Mouse (Mus musculus) thymus, adult 2 months (tissue): ENCODE data around the gene Ldlrad3. TPM values are rescaled to one million over a fixed set of nuclear protein-coding genes. Genes with fewer than 3 reads are reported as not detected.

Source experiments
- DNase-seq: peaks from one replicate; pipeline ENCODE4 v3.0.0; 2021
- H3K27ac ChIP-seq: fragments of 200-500 bp; 2 replicates; pipeline ENCODE4 v1.5.1; 2012; ENCODE audit warnings: low read length, control low read depth; ENCODE audit not compliant: control insufficient read depth, insufficient read depth
- H3K27me3 ChIP-seq: fragments of 200-500 bp; 2 replicates; pipeline ENCODE4 v1.6.1; 2012; ENCODE audit warnings: mild to moderate bottlenecking, low read length, moderate library complexity, mixed read lengths; ENCODE audit not compliant: control insufficient read depth, insufficient read depth
- H3K36me3 ChIP-seq: fragments of 200-500 bp; 2 replicates; pipeline ENCODE4 v1.6.1; 2012; ENCODE audit warnings: mild to moderate bottlenecking, low read length, moderate library complexity; ENCODE audit not compliant: control insufficient read depth, insufficient read depth
- H3K4me1 ChIP-seq: fragments of 200-500 bp; replicated peaks from 2 replicates; pipeline ENCODE4 v1.6.1; 2012; ENCODE audit warnings: low read length; ENCODE audit not compliant: control insufficient read depth, insufficient read depth
- H3K4me3 ChIP-seq: fragments of 200-500 bp; 2 replicates; pipeline ENCODE4 v1.5.1; 2012; ENCODE audit warnings: mild to moderate bottlenecking, low read length, control low read depth, moderate library complexity; ENCODE audit not compliant: control insufficient read depth, insufficient read depth
- CTCF ChIP-seq: fragments of 200-500 bp; IDR thresholded peaks from 2 replicates; pipeline ENCODE4 v1.5.1; 2012; ENCODE audit warnings: mild to moderate bottlenecking, control low read depth, low read length, moderate library complexity, borderline replicate concordance; ENCODE audit not compliant: control insufficient read depth, poor library complexity, insufficient read depth; ENCODE audit errors: extremely low read depth
- POLR2A ChIP-seq: fragments of 200-500 bp; IDR thresholded peaks from 2 replicates; pipeline ENCODE4 v1.6.1; 2012; ENCODE audit warnings: mild to moderate bottlenecking, low read length, control low read depth, moderate library complexity; ENCODE audit not compliant: control insufficient read depth, poor library complexity, insufficient read depth; ENCODE audit errors: extremely low read depth
- WGBS: fragments of 180-500 bp; shearing (Covaris S2); methylation state at CpG from one replicate; pipeline ENCODE4 v1.1.7; 2018; 5-methylcytosine and 5-hydroxymethylcytosine counted together
- polyA plus RNA-seq: library from polyadenylated mRNA; depleted of rRNA; stranded (reverse); fragments of >200 nt; gene quantifications from 2 replicates; pipeline ENCODE4 v1.2.3, GENCODE M21; 2012; rRNA removed

The Ldlrad3 gene
- polyA plus RNA-seq, 1 experiment = 12.9 TPM

- no peak for DNase-seq
- TF ChIP-seq CTCF (no peak), POLR2A (no peak)
- no peak overlapping the region for H3K27ac ChIP-seq
- H3K36me3 ChIP-seq = no peaks in the 10 kb centered on the region
- WGBS = 96% methylated on average over 10 of the region's 10 CpGs
- H3K4me3 ChIP-seq = no peak overlapping the region
- no peaks in the 10 kb centered on the region for H3K27me3 ChIP-seq
- peaks cover 16% of the 10 kb centered on the region for H3K4me1 ChIP-seq
These were observed 278.7 kb downstream of the Ldlrad3 start for GRCm38 (mm10) chr2:101907386-101908022.

DNA sequence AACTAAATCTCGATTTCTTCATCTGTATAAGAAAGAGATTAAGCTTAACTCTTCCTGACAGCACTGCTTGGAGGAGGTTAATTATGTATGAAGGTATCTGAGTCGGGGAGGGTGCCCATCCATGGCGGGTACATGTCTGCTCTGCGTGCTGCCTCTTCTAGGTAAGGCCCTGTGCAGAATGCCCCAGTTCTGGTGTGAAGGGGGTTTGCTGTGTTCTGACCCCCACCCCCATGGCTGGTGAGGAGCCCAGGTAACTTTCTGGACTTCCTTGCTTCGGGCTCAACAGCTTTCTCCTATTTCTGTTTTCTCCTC lies 279.9 kb downstream of the Ldlrad3 start:
- Histone ChIP-seq H3K4me3 (no peak overlapping the region), H3K36me3 (no peaks in the 10 kb centered on the region), H3K27ac (no peak overlapping the region), H3K27me3 (no peaks in the 10 kb centered on the region), H3K4me1 (peaks cover 16% of the 10 kb centered on the region)
- TF ChIP-seq POLR2A (no peak), CTCF (no peak)
- no peak for DNase-seq
- 84% methylated on average over 5 of the region's 5 CpGs for WGBS

GRCm38 (mm10) chr2:101905534-101906378 lies 280.4 kb downstream of the Ldlrad3 start:
- peak; percentile 81; the same call in 1 of the 2 replicates for TF ChIP-seq CTCF
- no peak for TF ChIP-seq POLR2A
- Histone ChIP-seq H3K27me3 (no peaks in the 10 kb centered on the region), H3K4me3 (no peak overlapping the region), H3K36me3 (no peaks in the 10 kb centered on the region), H3K27ac (no peak overlapping the region), H3K4me1 (peaks cover 16% of the 10 kb centered on the region)
- peak; percentile 83 for DNase-seq
- WGBS = 36% methylated on average over 21 of the region's 21 CpGs

DNA sequence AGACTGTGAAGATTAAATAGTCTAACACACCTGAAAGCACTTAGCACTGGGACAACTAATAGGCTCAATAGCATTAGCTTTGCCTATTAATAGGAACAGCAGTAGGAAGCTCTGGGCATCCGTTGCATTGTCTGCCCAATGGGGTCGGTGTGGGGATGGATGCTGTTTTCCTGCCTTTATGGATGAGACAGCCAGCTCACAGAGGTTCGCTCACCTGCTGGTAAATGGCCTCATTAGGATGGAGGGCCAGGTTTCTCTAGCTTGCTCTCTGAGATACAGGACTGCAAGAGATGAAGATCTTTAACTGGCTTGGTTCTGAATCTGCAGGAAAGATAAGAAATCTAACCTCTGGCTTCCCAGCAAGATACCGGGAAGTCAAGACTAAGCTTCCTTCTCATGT lies 284.0 kb downstream of the Ldlrad3 start:
- Histone ChIP-seq H3K4me3 (no peak overlapping the region), H3K36me3 (no peaks in the 10 kb centered on the region), H3K4me1 (peaks cover 6% of the 10 kb centered on the region), H3K27ac (no peak overlapping the region), H3K27me3 (no peaks in the 10 kb centered on the region)
- TF ChIP-seq POLR2A (no peak), CTCF (no peak)
- 98% methylated on average over 4 of the region's 4 CpGs for WGBS
- DNase-seq = no peak

Other genes starting within 250 kb of the Ldlrad3 start
- gene Trim44, start 221.4 kb upstream of the Ldlrad3 start, polyA plus RNA-seq = 35.2 and 35.6 TPM in 2 replicates